Comparison of ENCODE assay signal across 9 mouse cellular contexts in the genomic region with DNA sequence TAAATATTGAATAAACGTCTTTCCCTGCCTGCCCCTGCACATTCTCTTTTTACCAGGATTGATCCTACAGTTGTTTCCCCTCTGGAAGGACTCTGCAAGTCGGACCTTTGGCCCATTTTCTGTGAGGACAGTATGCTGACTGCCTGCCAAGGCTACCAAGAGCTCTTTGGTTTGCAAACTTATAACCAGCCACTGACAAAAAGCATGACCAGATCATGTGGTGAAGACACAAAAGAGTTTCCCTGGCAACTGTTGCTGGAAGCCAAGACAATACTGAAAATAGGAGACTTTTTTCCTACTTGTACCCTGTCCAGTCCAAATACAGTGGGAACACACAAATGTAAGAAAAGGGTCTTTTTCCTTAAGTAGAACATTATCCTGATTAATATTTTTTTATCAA.
DNase-seq lines count a peak whose midpoint lies in the region; ATAC-seq and TF ChIP-seq lines count a peak whose summit lies in the region.
"Had no signal": no experiment of that assay in that cellular context is flagged by ENCODE, and none has a peak within 500 bp of the region (broad histone marks: within the 10 kb centered on the region; RNA-seq: fewer than 3 reads in every experiment).

No protein-coding gene starts in this region.

- peak; percentile 49 to 80 for DNase-seq in heart, adult 2 months
- DNase-seq in cerebellum, adult 11-12 months, result peak; percentile 39
- DNase-seq in hindbrain, embryonic 11.5 days (ENCODE audit: low spot score), result peak; percentile 54
- DNase-seq in layer of hippocampus, adult 9-11 months, result peak; percentile 63
- DNase-seq in spleen, postnatal 10 days (ENCODE audit: low spot score in 2 of 2), result no peak
- no peak for DNase-seq in urinary bladder, postnatal 4 days (ENCODE audit: low spot score in 2 of 2)

- no peaks in the 10 kb centered on the region for H3K9me3 ChIP-seq in heart, embryonic 11.5 days (replicated peaks; ENCODE audit: control insufficient read depth, low read length)
- H3K9me3 ChIP-seq in hindbrain, embryonic 11.5 days (ENCODE audit: control insufficient read depth, low read length), result no peaks in the 10 kb centered on the region
- no peaks in the 10 kb centered on the region for H3K9me3 ChIP-seq in midbrain, embryonic 16.5 days (replicated peaks; ENCODE audit: control insufficient read depth, low read length, poor library complexity, severe bottlenecking)
- H3K9me3 ChIP-seq: G1E had no signal

- no peak overlapping the region for H3K4me2 ChIP-seq in heart, embryonic 11.5 days
- H3K4me2 ChIP-seq in hindbrain, embryonic 11.5 days (replicated peaks; ENCODE audit: low read depth, low read length), result no peak overlapping the region
- H3K4me2 ChIP-seq in midbrain, embryonic 16.5 days (ENCODE audit: low read length), result no peak overlapping the region

- no peak overlapping the region for H3K9ac ChIP-seq in heart, adult 2 months (ENCODE audit: low read depth, low read length)
- no peak overlapping the region for H3K9ac ChIP-seq in heart, embryonic 11.5 days (ENCODE audit: low read depth, low read length)
- H3K9ac ChIP-seq in hindbrain, embryonic 11.5 days (ENCODE audit: low read depth, low read length), result no peak overlapping the region
- H3K9ac ChIP-seq in midbrain, embryonic 16.5 days (ENCODE audit: low read depth, low read length), result no peak overlapping the region

- peaks cover 17% of the 10 kb centered on the region for H3K4me1 ChIP-seq in heart, adult 2 months (ENCODE audit: control insufficient read depth, insufficient read depth, low read length)
- no peaks in the 10 kb centered on the region for H3K4me1 ChIP-seq in heart, embryonic 11.5 days (ENCODE audit: control insufficient read depth, insufficient read depth, low read length)
- H3K4me1 ChIP-seq in hindbrain, embryonic 11.5 days (replicated peaks; ENCODE audit: control insufficient read depth, insufficient read depth, low read length), result no peaks in the 10 kb centered on the region
- 0 out of 2 replicates have a peak, but pooled peaks cover 2% of the 10 kb centered on the region for H3K4me1 ChIP-seq in midbrain, embryonic 16.5 days (ENCODE audit: control insufficient read depth, insufficient read depth, low read length)

- peak overlapping the region; percentile 83 for H3K27ac ChIP-seq in heart, adult 2 months
- H3K27ac ChIP-seq in heart, embryonic 11.5 days (ENCODE audit: low read depth, low read length), result no peak overlapping the region
- no peak overlapping the region for H3K27ac ChIP-seq in hindbrain, embryonic 11.5 days (ENCODE audit: low read depth, low read length)
- no peak overlapping the region for H3K27ac ChIP-seq in midbrain, embryonic 16.5 days (ENCODE audit: low read length)

- 7% methylated on average over 2 of the region's 2 CpGs for WGBS in heart, adult 2 months
- 68% methylated on average over 2 of the region's 2 CpGs for WGBS in heart, embryonic 11.5 days (ENCODE audit: insufficient replicate concordance)
- 43% methylated on average over 2 of the region's 2 CpGs for WGBS in hindbrain, embryonic 11.5 days
- WGBS in midbrain, embryonic 16.5 days, result 36% methylated on average over 2 of the region's 2 CpGs

- H3K79me2 ChIP-seq in heart, adult 2 months (replicated peaks; ENCODE audit: control insufficient read depth, insufficient read depth, low read length), result peaks cover 16% of the 10 kb centered on the region

- TF ChIP-seq POLR2A in heart, adult 2 months (IDR thresholded peaks at IDR 0.05; ENCODE audit: insufficient read depth, low read depth, low read length), result 0 out of 2 replicates have a peak, but pooled peaks have one; percentile 21

- 0 out of 2 replicates have a peak, but pooled peaks have one; percentile 49 for TF ChIP-seq EP300 in heart, adult 2 months (IDR thresholded peaks at IDR 0.05; ENCODE audit: insufficient read depth, low read depth, low read length)

- no peaks in the 10 kb centered on the region for H3K27me3 ChIP-seq in heart, adult 2 months (ENCODE audit: control insufficient read depth, insufficient read depth, low read length)
- no peaks in the 10 kb centered on the region for H3K27me3 ChIP-seq in heart, embryonic 11.5 days (ENCODE audit: control insufficient read depth, insufficient read depth, low read length)
- H3K27me3 ChIP-seq in hindbrain, embryonic 11.5 days (ENCODE audit: control insufficient read depth, insufficient read depth, low read length), result no peaks in the 10 kb centered on the region
- H3K27me3 ChIP-seq in midbrain, embryonic 16.5 days (ENCODE audit: control insufficient read depth, insufficient read depth, low read depth, low read length), result no peaks in the 10 kb centered on the region

- no peak overlapping the region for H3K4me3 ChIP-seq in heart, adult 2 months
- no peak overlapping the region for H3K4me3 ChIP-seq in heart, embryonic 11.5 days (ENCODE audit: low read depth, low read length)
- no peak overlapping the region for H3K4me3 ChIP-seq in hindbrain, embryonic 11.5 days (ENCODE audit: low read depth, low read length)
- no peak overlapping the region for H3K4me3 ChIP-seq in midbrain, embryonic 16.5 days (ENCODE audit: low read depth, low read length)

- no peak for TF ChIP-seq CTCF in heart, adult 2 months (IDR thresholded peaks at IDR 0.05)

- intact Hi-C loops in heart, adult 2 months (cut with DNase I), result no loop called here

- peaks cover 21% of the 10 kb centered on the region for H3K36me3 ChIP-seq in heart, adult 2 months (ENCODE audit: control insufficient read depth, insufficient read depth, low read length)
- peaks cover 4% of the 10 kb centered on the region; the same call in 1 of the 2 replicates for H3K36me3 ChIP-seq in heart, embryonic 11.5 days (ENCODE audit: control insufficient read depth, insufficient read depth, low read length)
- H3K36me3 ChIP-seq in hindbrain, embryonic 11.5 days (ENCODE audit: control insufficient read depth, insufficient read depth, low read length), result no peaks in the 10 kb centered on the region
- H3K36me3 ChIP-seq in midbrain, embryonic 16.5 days (ENCODE audit: control insufficient read depth, insufficient read depth, low read length), result 0 out of 2 replicates have a peak, but pooled peaks cover 3% of the 10 kb centered on the region

- no peak for ATAC-seq in heart, embryonic 11.5 days (replicated peaks; ENCODE audit: insufficient number of reproducible peaks, low FRiP score, low TSS enrichment)
- peak; percentile 30; the same call in 1 of the 2 replicates for ATAC-seq in hindbrain, embryonic 11.5 days (ENCODE audit: low FRiP score)
- ATAC-seq in midbrain, embryonic 16.5 days, result peak; percentile 57; the same call in 1 of the 2 replicates

Comparison
In these comparisons a context has a peak if more than half of its experiments do, and no peak if none do; other contexts are left out.
1. DNase-seq: peak in heart, adult 2 months (2 of 2), cerebellum, adult 11-12 months (single experiment), hindbrain, embryonic 11.5 days (single experiment) and layer of hippocampus, adult 9-11 months (single experiment); none in spleen, postnatal 10 days (0 of 2) and urinary bladder, postnatal 4 days (0 of 2).